Mouse (Mus musculus) neural tube, embryonic 11.5 days (tissue): Measurements from ENCODE around the gene Kif19a. TPM values are rescaled to one million over a fixed set of nuclear protein-coding genes. Genes with fewer than 3 reads are reported as not detected.

Experiments used
- ATAC-seq: fragments of 200-750 bp; cut with Nextera tagmentation; 2 replicates; pipeline ENCODE4 v1.8.0; 2017; ENCODE audit warnings: moderate number of reproducible peaks, mild to moderate bottlenecking, moderate TSS enrichment, moderate library complexity; ENCODE audit not compliant: insufficient read depth, low FRiP score, low TSS enrichment
- DNase-seq: peaks from one replicate; pipeline ENCODE4 v3.0.0-alpha.2; 2015; ENCODE audit warnings: low spot score
- H3K27ac ChIP-seq: fragments of 300-500 bp; sonication (generic); 2 replicates; pipeline ENCODE4 v1.5.1; 2014; ENCODE audit warnings: low read depth, mild to moderate bottlenecking, low read length
- H3K27me3 ChIP-seq: fragments of 300-500 bp; sonication (generic); 2 replicates; pipeline ENCODE4 v1.6.1; 2014; ENCODE audit warnings: mild to moderate bottlenecking, low read length, mixed read lengths; ENCODE audit not compliant: control insufficient read depth, insufficient read depth
- H3K36me3 ChIP-seq: fragments of 300-500 bp; sonication (generic); 2 replicates; pipeline ENCODE4 v1.6.1; 2014; ENCODE audit warnings: mild to moderate bottlenecking, low read length, moderate library complexity, mixed read lengths; ENCODE audit not compliant: control insufficient read depth, insufficient read depth
- H3K4me1 ChIP-seq: fragments of 300-500 bp; sonication (generic); 2 replicates; pipeline ENCODE4 v1.6.1; 2014; ENCODE audit warnings: low read length, mixed read lengths; ENCODE audit not compliant: control insufficient read depth, insufficient read depth
- H3K4me2 ChIP-seq: fragments of 300-500 bp; sonication (generic); 2 replicates; pipeline ENCODE4 v1.6.1; 2014; ENCODE audit warnings: low read depth, mild to moderate bottlenecking, moderate library complexity
- H3K4me3 ChIP-seq: fragments of 300-500 bp; sonication (generic); 2 replicates; pipeline ENCODE4 v1.5.1; 2014; ENCODE audit warnings: low read depth, low read length
- H3K9ac ChIP-seq: fragments of 300-500 bp; sonication (generic); 2 replicates; pipeline ENCODE4 v1.6.1; 2014; ENCODE audit warnings: mild to moderate bottlenecking, low read length
- H3K9me3 ChIP-seq: fragments of 300-500 bp; sonication (generic); 2 replicates; pipeline ENCODE4 v1.6.1; 2016; ENCODE audit warnings: low read length; ENCODE audit not compliant: control insufficient read depth
- WGBS: fragments of 180-500 bp; shearing (Covaris S2); extraction: QIAGEN DNeasy Blood & Tissue Kit; methylation state at CpG from one replicate; pipeline ENCODE4 v1.1.7; 2014; 5-methylcytosine and 5-hydroxymethylcytosine counted together
- polyA plus RNA-seq: library from polyadenylated mRNA; unstranded; fragments of >200 nt; fragmentation: Nextera tagmentation; extraction: Ambion mirVana; gene quantifications from 2 replicates; pipeline ENCODE4 v1.2.1, GENCODE M21; 2014

The Kif19a gene
- polyA plus RNA-seq, result 0.65 and 1.3 TPM in 2 replicates

DNA sequence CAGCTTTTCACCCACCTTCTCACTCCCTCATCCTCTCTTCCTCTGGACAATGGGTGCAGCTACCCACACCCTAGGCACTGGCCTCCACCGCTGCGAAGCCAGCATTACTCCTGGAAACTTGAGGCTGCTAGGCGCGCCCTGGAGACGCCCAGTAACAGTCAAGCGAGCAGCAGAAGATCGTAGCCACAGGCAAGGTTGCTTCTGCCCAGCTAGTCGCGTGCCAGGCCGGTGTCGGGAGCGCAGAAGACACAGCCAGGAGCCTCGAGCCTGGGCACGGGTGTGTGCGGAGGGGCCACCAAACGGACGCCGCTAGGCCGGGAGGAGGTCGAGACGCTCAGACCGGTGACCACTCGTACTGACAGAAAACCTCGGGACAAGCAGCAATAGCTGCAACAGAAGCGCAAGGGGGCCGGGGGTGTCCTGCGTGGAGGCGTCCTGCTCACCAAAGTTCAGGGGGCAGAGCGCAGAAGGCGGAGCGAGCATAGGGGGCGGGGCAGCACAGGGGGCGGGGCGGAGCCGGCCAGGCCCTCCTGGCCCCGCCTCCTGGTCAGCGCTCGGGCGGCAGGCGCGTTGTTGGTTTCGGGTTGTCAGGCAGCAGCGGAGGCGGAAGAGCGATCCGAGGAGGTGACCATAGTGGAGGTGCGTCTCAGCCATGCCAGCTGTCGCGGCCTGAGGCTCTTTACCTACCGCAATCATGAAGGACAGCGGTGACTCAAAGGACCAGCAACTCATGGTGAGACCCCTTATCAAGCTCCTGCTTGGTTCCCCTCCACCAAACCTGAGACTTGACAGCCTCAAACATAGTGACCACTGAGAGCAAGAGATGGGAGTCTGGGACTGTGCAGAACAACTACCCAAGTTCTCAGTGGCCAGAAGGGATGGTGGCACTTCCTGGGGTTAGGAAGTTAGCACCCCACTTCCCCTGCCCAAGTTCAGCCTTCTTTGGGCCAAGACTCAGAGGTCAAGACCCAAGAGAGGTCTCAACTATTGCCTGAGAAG lies at the start of gene Kif19a:
Gene Kif19a (plus strand): TSS at position 569 of the 999 bp plus-strand sequence.
- 0 out of 2 replicates have a peak, but pooled peaks cover 2% of the 10 kb centered on the region for H3K4me1 ChIP-seq
- WGBS, result 4% methylated on average over 51 of the region's 51 CpGs

DNA sequence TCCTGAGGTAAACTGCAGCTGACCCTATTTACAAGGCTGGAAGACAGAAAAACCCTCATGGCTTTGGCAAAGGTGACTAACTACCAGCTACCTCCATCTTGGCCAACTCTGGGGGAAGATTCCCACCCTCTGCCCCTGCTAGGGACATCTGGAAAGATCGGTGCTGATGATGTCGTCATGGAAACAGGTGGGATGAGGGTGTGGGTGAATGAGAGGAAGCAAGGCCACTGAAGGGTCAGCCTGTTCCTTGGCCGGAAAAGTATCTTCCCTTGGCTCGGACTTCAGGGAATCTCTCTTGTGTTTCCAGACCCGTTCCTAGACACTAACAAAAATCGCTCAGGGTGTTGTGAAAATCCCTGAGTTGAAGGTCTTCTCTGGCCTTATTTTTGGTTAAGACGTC lies 49.7 kb upstream of the Kif19a start:
- DNase-seq (no peak), ATAC-seq (no peak)
- Histone ChIP-seq H3K27me3 (no peaks in the 10 kb centered on the region), H3K4me3 (no peak overlapping the region), H3K9me3 (no peaks in the 10 kb centered on the region), H3K36me3 (no peaks in the 10 kb centered on the region), H3K4me2 (no peak overlapping the region), H3K4me1 (no peaks in the 10 kb centered on the region), H3K27ac (no peak overlapping the region), H3K9ac (no peak overlapping the region)
- WGBS, result 63% methylated on average over 7 of the region's 7 CpGs

More for the DNA sequence above, at the start of gene Kif19a:
- no peak within 1 kb of the TSS for H3K9ac ChIP-seq
- no peaks in the 10 kb centered on the region for H3K9me3 ChIP-seq
- H3K27me3 ChIP-seq, result peaks cover 8% of the 10 kb centered on the region
- H3K27ac ChIP-seq, result no peak within 1 kb of the TSS
- ATAC-seq (peak; percentile 73), DNase-seq (peak; percentile 81)
- no peaks in the 10 kb centered on the region for H3K36me3 ChIP-seq
- peak within 1 kb of the TSS; percentile 70 for H3K4me2 ChIP-seq
- peak within 1 kb of the TSS; percentile 38 for H3K4me3 ChIP-seq

DNA sequence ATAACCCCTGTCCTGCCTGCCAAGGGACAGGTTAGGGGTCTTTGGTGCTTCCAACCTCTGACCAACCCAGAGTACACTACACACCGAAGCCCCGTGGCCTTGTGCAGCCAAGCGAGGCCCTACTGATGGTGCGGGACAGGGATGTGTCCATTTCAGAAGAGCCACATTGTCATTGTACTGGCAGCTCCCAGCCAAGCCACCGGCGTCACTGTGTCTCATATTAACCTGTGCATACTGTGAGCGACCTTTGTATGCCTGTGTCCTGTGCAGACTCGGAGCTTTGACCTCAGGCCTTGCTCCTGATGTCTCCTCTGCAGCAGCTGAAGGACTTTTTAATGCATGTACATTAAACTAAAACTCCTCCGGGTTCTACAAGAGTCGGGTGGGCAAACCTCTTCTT lies 44.7 kb upstream of the Kif19a start:
- WGBS, result 90% methylated on average over 10 of the region's 10 CpGs
- H3K9ac ChIP-seq, result no peak overlapping the region
- DNase-seq (no peak), ATAC-seq (no peak)
- H3K27ac ChIP-seq, result no peak overlapping the region
- H3K4me3 ChIP-seq, result no peak overlapping the region
- H3K4me2 ChIP-seq, result no peak overlapping the region
- H3K9me3 ChIP-seq, result no peaks in the 10 kb centered on the region
- H3K4me1 ChIP-seq, result no peaks in the 10 kb centered on the region
- no peaks in the 10 kb centered on the region for H3K27me3 ChIP-seq
- no peaks in the 10 kb centered on the region for H3K36me3 ChIP-seq

DNA sequence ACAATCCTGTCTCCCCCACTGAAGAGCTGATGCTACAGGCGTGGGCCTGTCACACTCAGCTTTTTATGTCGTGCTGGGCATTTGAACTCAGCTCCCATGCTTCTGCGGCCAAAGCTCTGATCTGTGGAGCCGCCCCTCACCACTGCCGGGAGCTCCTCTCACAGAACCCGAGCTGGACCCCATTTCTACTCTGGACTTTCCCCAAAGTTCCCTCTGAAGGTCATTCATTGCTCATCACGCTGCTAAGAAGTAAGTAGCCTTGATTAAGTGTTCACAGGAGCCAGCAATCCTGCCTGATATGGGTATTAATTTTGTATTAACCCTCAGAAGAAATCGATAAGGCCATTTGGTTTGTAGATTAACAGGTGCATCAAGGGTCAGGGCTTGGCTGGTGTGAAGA lies 42.8 kb upstream of the Kif19a start:
- no peak overlapping the region for H3K4me2 ChIP-seq
- WGBS, result 88% methylated on average over 8 of the region's 8 CpGs
- no peak overlapping the region for H3K9ac ChIP-seq
- ATAC-seq (no peak), DNase-seq (no peak)
- no peak overlapping the region for H3K27ac ChIP-seq
- no peaks in the 10 kb centered on the region for H3K27me3 ChIP-seq
- H3K4me3 ChIP-seq, result no peak overlapping the region
- H3K9me3 ChIP-seq, result no peaks in the 10 kb centered on the region
- no peaks in the 10 kb centered on the region for H3K36me3 ChIP-seq
- peaks cover 2% of the 10 kb centered on the region; the same call in 1 of the 2 replicates for H3K4me1 ChIP-seq

DNA sequence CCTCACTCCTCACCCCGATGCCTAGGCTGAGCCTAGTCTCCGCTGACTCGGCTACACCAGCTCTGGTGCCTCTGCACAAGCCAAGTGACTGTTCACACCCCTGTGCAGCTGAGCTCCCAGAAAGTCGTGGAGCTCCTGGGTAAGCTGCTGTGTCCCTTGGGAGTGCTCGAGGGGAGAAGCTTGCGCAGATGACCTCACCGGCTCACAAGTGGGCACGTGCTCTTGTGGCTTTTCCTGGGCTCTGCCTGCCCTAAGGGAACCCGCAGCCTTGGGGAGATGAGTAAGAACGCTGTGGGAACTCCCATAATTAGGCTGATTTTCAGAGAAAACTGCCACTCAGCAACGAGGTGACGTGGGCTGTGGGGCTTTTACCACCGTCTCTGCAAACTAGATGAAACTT lies 42.2 kb upstream of the Kif19a start:
- Histone ChIP-seq H3K9ac (no peak overlapping the region), H3K27ac (no peak overlapping the region), H3K36me3 (no peaks in the 10 kb centered on the region), H3K4me3 (no peak overlapping the region), H3K9me3 (no peaks in the 10 kb centered on the region), H3K27me3 (no peaks in the 10 kb centered on the region), H3K4me1 (peaks cover 6% of the 10 kb centered on the region; the same call in 1 of the 2 replicates), H3K4me2 (no peak overlapping the region)
- WGBS, result 78% methylated on average over 13 of the region's 13 CpGs
- ATAC-seq, result no peak
- DNase-seq, result no peak

DNA sequence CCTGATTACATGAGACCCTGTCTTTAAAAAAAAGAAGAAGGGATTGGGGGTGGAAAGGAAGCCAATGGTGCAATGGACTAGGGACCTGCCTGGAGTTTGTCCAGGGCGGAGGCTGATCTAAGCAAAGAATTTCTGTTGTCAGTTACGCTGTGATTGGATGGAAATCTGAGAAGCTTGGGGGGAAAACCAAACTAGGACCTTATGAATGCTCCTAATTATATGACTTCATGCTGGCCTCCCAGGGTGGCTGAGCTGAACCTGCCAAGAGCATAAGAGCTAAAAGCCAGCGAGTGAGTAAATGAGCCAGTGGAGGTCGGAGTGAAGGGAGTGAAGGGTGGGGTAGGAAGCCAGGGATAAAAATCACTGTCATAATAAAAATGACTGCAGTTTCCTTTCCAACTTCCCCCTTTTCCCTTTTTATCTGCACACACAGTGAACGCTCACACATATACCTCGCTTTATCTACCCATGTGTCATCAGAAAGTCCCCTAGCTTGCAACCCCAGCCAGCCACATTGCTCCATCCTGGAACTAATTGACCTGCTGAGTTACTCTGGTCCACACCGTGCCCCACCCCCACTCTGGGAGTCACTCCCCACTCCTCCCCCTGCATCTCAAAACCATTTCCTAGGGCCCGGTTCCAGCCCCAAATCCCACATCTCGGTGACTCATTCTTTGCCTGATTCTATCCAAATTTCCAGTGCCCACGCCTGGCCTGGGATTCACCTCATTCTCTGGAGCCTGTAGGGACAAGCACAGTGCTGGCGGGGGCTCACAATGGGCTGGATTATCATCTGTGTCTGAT lies 40.2 kb upstream of the Kif19a start:
- Histone ChIP-seq H3K9ac (no peak overlapping the region), H3K27me3 (no peaks in the 10 kb centered on the region), H3K4me2 (no peak overlapping the region), H3K27ac (no peak overlapping the region), H3K9me3 (no peaks in the 10 kb centered on the region), H3K4me1 (peaks cover 10% of the 10 kb centered on the region; the same call in 1 of the 2 replicates), H3K4me3 (no peak overlapping the region), H3K36me3 (no peaks in the 10 kb centered on the region)
- 67% methylated on average over 11 of the region's 11 CpGs for WGBS
- ATAC-seq, result no peak
- DNase-seq, result no peak

DNA sequence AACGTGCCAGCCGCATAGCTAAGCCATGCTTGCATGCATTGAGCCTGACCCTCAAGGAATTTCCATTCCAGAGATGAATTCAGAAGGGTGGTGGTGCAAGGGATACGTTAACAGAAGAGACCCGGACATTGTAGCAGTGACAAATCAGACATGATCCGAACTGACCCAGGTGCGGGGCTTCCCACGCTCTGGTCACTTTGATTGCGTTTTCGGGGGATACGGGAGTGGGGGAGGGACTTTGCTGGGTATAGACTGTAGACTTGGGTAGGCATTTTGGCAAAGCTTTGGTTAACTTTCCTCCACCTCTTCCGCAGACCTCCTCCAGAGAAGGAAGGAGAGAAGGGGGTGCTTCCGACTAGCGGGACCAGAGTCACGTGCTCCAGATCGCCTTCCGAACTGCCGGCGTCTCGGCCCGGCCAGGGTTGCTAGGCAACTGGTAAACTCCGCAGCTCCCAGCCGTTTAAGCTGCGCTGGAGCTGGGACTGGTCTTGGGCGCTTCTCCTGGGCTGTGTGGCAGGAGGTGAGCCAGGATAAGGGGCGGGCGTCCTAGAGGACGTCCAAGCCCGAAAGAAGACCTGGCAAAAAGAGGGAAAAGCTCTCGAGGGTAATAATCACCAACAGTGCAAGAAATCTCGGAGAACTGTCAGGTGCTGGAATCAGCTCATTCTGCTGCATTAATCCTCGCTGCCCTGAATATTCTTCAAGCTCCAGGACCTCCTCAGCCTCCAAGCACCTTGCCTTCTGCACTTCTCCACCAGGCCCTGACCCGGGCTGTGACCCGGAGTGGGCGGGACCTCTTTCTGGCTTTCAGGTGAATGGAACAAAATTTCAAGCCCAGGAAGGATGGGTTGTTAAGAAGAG lies 38.0 kb upstream of the Kif19a start, which contains the start of gene Dnaic2:
Gene Dnaic2 (plus strand): TSS at position 444 of the 861 bp plus-strand sequence.
- peaks cover 10% of the 10 kb centered on the region; the same call in 1 of the 2 replicates for H3K4me1 ChIP-seq
- DNase-seq, result peak; percentile 80
- H3K27me3 ChIP-seq, result no peaks in the 10 kb centered on the region
- no peaks in the 10 kb centered on the region for H3K36me3 ChIP-seq
- peak; percentile 88 for ATAC-seq
- H3K9me3 ChIP-seq, result no peaks in the 10 kb centered on the region
- peak within 1 kb of the TSS; percentile 16; the same call in 1 of the 2 replicates for H3K4me3 ChIP-seq
- 12% methylated on average over 34 of the region's 34 CpGs for WGBS
- no peak within 1 kb of the TSS for H3K27ac ChIP-seq
- H3K4me2 ChIP-seq, result peak within 1 kb of the TSS; percentile 41
- H3K9ac ChIP-seq, result peak within 1 kb of the TSS; percentile 35; the same call in 1 of the 2 replicates

DNA sequence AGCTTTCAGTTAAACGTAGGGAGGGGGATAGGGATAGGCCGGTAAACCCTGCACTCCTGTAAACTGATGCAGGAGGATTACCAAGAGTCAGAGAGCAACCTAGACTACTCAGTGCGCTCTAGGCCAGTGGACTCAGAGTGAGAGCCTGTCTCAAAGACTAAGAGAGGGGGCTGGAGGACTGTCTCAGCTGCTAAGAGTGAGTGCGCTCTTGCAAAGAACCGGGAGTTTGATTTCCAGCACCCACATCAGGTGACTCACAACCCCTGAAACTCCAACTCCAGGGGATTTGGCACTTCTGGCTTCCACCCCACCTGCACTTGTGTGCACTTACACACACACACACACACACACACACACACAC lies 37.4 kb upstream of the Kif19a start:
- Histone ChIP-seq H3K4me2 (peak overlapping the region; percentile 41), H3K9ac (no peak overlapping the region), H3K4me1 (peaks cover 10% of the 10 kb centered on the region; the same call in 1 of the 2 replicates), H3K27ac (no peak overlapping the region), H3K27me3 (no peaks in the 10 kb centered on the region), H3K4me3 (no peak overlapping the region), H3K36me3 (no peaks in the 10 kb centered on the region), H3K9me3 (no peaks in the 10 kb centered on the region)
- 32% methylated on average over 5 of the region's 5 CpGs for WGBS
- DNase-seq, result no peak
- no peak for ATAC-seq
